8 mouse cellular contexts compared by ENCODE assay signal in genomic region chr6:124414150-124414926, GRCm38 (mm10). TPM values are rescaled to one million over a fixed set of nuclear protein-coding genes. Genes with fewer than 3 reads are reported as not detected.
DNase-seq lines count a peak whose midpoint lies in the region; ATAC-seq and TF ChIP-seq lines count a peak whose summit lies in the region.

No protein-coding gene starts in this region.

- H3K27ac ChIP-seq in cortical plate, adult 2 months (ENCODE audit: insufficient read depth, low read length) = peak overlapping the region; percentile 30; the same call in 1 of the 2 replicates
- H3K27ac ChIP-seq in heart, adult 2 months = peak overlapping the region; percentile 91
- H3K27ac ChIP-seq in liver, embryonic 14.5 days = peak overlapping the region; percentile 54

- peak; percentile 69 for DNase-seq in CD4-positive helper T cell, adult 2 months (ENCODE audit: low read depth, low spot score)
- DNase-seq in ZHBTc4 (ENCODE audit: low read depth, low spot score) = peak; percentile 64
- DNase-seq in heart, adult 2 months = peak; percentile 43 to 67
- peak; percentile 39 to 42 for DNase-seq in kidney, adult 8-10 months
- DNase-seq in liver, embryonic 14.5 days (ENCODE audit: low read depth in 3 of 3, low spot score in 3 of 3) = peak in 1 of 3 experiments; percentile 35
- peak; percentile 73 for DNase-seq in neural tube, embryonic 10.5 days (ENCODE audit: extremely low spot score, low spot score)
- DNase-seq in testis, postnatal 10 days (ENCODE audit: low spot score) = peak; percentile 65

- peak overlapping the region; percentile 79 for H3K9ac ChIP-seq in heart, adult 2 months (ENCODE audit: low read depth, low read length)
- peak overlapping the region; percentile 87 for H3K9ac ChIP-seq in liver, embryonic 14.5 days (replicated peaks)

- TF ChIP-seq POLR2A in cortical plate, adult 2 months (IDR thresholded peaks at IDR 0.05; ENCODE audit: extremely low read depth, insufficient read depth, low read length) = no peak
- no peak for TF ChIP-seq POLR2A in heart, adult 2 months (IDR thresholded peaks at IDR 0.05; ENCODE audit: insufficient read depth, low read depth, low read length)

- peaks cover 2% of the 10 kb centered on the region; the same call in 1 of the 2 replicates for H3K4me1 ChIP-seq in cortical plate, adult 2 months (ENCODE audit: control insufficient read depth, insufficient read depth, low read length)
- no peaks in the 10 kb centered on the region; the same call in 1 of the 2 replicates for H3K4me1 ChIP-seq in heart, adult 2 months (ENCODE audit: control insufficient read depth, insufficient read depth, low read length)
- peaks cover 4 to 8% of the 10 kb centered on the region in 2 experiments for H3K4me1 ChIP-seq in liver, embryonic 14.5 days (replicated peaks; ENCODE audit: control insufficient read depth in 2 of 2, insufficient read depth in 2 of 2, low read length in 1 of 2)

- peak overlapping the region; percentile 73 for H3K4me3 ChIP-seq in cortical plate, adult 2 months (ENCODE audit: insufficient read depth, low read length)
- H3K4me3 ChIP-seq in heart, adult 2 months = peak overlapping the region; percentile 70
- peak overlapping the region; percentile 62 to 83 for H3K4me3 ChIP-seq in liver, embryonic 14.5 days (ENCODE audit: insufficient read depth in 1 of 2, low read depth in 2 of 2, low read length in 2 of 2)

- 3% methylated on average over 45 of the region's 45 CpGs for WGBS in heart, adult 2 months
- 2% methylated on average over 43 of the region's 45 CpGs for WGBS in liver, embryonic 14.5 days (ENCODE audit: insufficient replicate concordance)

- no peaks in the 10 kb centered on the region for H3K79me2 ChIP-seq in heart, adult 2 months (replicated peaks; ENCODE audit: control insufficient read depth, insufficient read depth, low read length)

- intact Hi-C loops in heart, adult 2 months (cut with DNase I) = no loop called here

- no peak for TF ChIP-seq EP300 in heart, adult 2 months (IDR thresholded peaks at IDR 0.05; ENCODE audit: insufficient read depth, low read depth, low read length)
- no peak for TF ChIP-seq EP300 in liver, embryonic 14.5 days (IDR thresholded peaks at IDR 0.05; ENCODE audit: low read depth)

- H3K36me3 ChIP-seq in heart, adult 2 months (ENCODE audit: control insufficient read depth, insufficient read depth, low read length) = peaks cover 4% of the 10 kb centered on the region
- H3K36me3 ChIP-seq in liver, embryonic 14.5 days (replicated peaks; ENCODE audit: control insufficient read depth, insufficient read depth, low read depth) = no peaks in the 10 kb centered on the region

- peak overlapping the region; percentile 89 for H3K4me2 ChIP-seq in liver, embryonic 14.5 days (ENCODE audit: low read depth)

- TF ChIP-seq CTCF in cortical plate, adult 2 months (IDR thresholded peaks at IDR 0.05; ENCODE audit: extremely low read depth, insufficient read depth, low read length) = no peak
- no peak for TF ChIP-seq CTCF in heart, adult 2 months (IDR thresholded peaks at IDR 0.05)
- TF ChIP-seq CTCF in liver, embryonic 14.5 days (IDR thresholded peaks at IDR 0.05; ENCODE audit: low read depth) = no peak

- peak; percentile 67 for ATAC-seq in liver, embryonic 14.5 days (ENCODE audit: insufficient read depth)

- H3K27me3 ChIP-seq in heart, adult 2 months (ENCODE audit: control insufficient read depth, insufficient read depth, low read length) = no peaks in the 10 kb centered on the region
- no peaks in the 10 kb centered on the region for H3K27me3 ChIP-seq in liver, embryonic 14.5 days (ENCODE audit: control insufficient read depth, insufficient read depth, low read length)

- no peaks in the 10 kb centered on the region for H3K9me3 ChIP-seq in liver, embryonic 14.5 days (ENCODE audit: control insufficient read depth, low read length)

RNA-seq across cellular contexts. Expression of gene Pex5, which starts 0.5 kb away (rescaled TPM):
- 53.7 and 60.7 TPM in 2 replicates for polyA plus RNA-seq in cortical plate, adult 2 months (2012; rRNA removed)
- 10 to 100 TPM; 21.9 to 25.7 TPM for total RNA-seq in heart, adult 2 months (2021)
- 20.8 and 30.1 TPM in 2 replicates for polyA plus RNA-seq in heart, adult 2 months (2012; rRNA removed)
- 9.1 and 12.5 TPM in 2 replicates for polyA plus RNA-seq in liver, embryonic 14.5 days (2012; rRNA removed)
- 14.2 and 16.7 TPM in 2 replicates for polyA plus RNA-seq in liver, embryonic 14.5 days (2014; fragmentation: Nextera tagmentation; extraction: Ambion mirVana)

RNA-seq across cellular contexts. Expression of gene Clstn3, which starts 50.3 kb away (rescaled TPM):
- 280 TPM in 2 replicates for polyA plus RNA-seq in cortical plate, adult 2 months (2012; rRNA removed)
- total RNA-seq in heart, adult 2 months (2021) = 1 to 10 TPM; 1.4 to 1.9 TPM
- 5.1 and 11.8 TPM in 2 replicates for polyA plus RNA-seq in heart, adult 2 months (2012; rRNA removed)
- 2.5 and 3.0 TPM in 2 replicates for polyA plus RNA-seq in liver, embryonic 14.5 days (2012; rRNA removed)
- 1.7 and 2.4 TPM in 2 replicates for polyA plus RNA-seq in liver, embryonic 14.5 days (2014; fragmentation: Nextera tagmentation; extraction: Ambion mirVana)

Comparison
In these comparisons a context has a peak if more than half of its experiments do, and no peak if none do; other contexts are left out.
1. H3K27ac ChIP-seq: peak in every context shown above with its lines; median percentile 91 in heart, adult 2 months; 54 in liver, embryonic 14.5 days; 30 in cortical plate, adult 2 months.
2. RNA of gene Clstn3, which starts 50.3 kb away (polyA plus RNA-seq): 280 TPM in cortical plate, adult 2 months; 5.1 to 11.8 TPM in heart, adult 2 months and 1.7 to 3.0 TPM in liver, embryonic 14.5 days; every median in the first group is over 10 times any median in the second.
3. Peak in every context shown above with its lines, with median percentiles within 50 percentile points of each other: H3K4me3 ChIP-seq.